ENCODE assay signal across 14 mouse cellular contexts in the genomic region with DNA sequence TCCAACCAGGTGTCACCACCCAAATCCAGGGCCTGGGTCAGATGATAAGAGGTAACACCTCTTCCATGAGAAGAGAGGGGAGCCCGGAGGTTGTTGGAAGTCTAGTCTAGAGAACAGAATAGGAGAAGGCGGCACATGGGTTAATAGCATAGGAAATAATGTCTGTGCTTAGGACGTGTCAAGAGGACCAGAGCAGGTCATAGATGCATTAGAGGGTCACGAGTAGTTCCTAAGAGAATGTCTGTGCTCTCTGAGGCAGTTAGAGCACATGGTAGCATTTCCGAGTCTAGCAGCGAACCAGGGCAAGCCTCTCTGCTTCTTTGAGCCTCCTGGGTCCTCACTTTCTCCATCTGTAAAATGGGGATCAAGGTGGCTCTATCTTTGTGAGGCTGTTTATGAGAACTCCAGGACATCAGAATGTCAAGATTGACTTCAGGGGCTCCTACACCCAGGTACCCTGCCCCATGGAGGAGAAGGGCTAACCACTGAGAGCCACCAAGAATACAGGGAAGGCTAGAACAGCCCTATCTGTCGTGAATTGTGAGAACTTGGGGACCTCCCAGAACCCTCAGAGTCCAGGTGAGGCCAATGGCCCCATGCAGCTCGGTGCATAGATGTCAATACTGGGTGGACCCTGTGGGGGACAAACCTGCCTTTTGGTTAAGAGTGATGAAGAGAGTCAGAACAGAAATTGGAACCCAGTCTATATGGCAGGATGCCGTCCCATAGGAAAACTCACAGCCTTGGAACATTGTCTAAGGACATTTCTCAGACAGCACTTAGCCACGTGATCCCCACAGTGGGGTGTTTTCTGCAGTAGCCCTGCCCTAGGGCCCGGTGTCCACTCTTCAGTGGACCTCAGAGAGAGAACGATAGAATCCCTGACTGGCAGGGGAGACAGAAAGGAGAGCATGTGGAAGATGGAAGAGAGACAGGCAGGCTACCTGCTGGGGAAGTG. TPM values are rescaled to one million over a fixed set of nuclear protein-coding genes. Genes with fewer than 3 reads are reported as not detected.
"Had no signal": no experiment of that assay in that cellular context is flagged by ENCODE, and none has a peak within 500 bp of the region (broad histone marks: within the 10 kb centered on the region; RNA-seq: fewer than 3 reads in every experiment).

No protein-coding gene starts in this region.

- H3K4me1 ChIP-seq: limb, embryonic 15.5 days; midbrain, embryonic 12.5 days had no signal

- ATAC-seq: liver, embryonic 12.5 days had no signal

- DNase-seq: kidney, adult 11 months; kidney, adult 9 months; kidney, postnatal 36 days; layer of hippocampus, adult 9-11 months; layer of hippocampus, postnatal 36 days; lung, postnatal 14 days; right cerebral cortex, postnatal 14 days; thymus, postnatal 25 days had no signal

- H3K4me3 ChIP-seq: limb, embryonic 15.5 days; liver, embryonic 12.5 days; lung, embryonic 15.5 days; midbrain, embryonic 12.5 days; stomach, embryonic 15.5 days had no signal

RNA-seq across cellular contexts. Expression of a gene that starts 1.4 kb away (rescaled TPM):
- polyA plus RNA-seq: neural tube, embryonic 14.5 days had no signal
